Mouse (Mus musculus) stomach, postnatal 0 days (tissue): ENCODE data around the gene Senp5. TPM values are rescaled to one million over a fixed set of nuclear protein-coding genes. Genes with fewer than 3 reads are reported as not detected.

Source experiments
- ATAC-seq: fragments of 200-750 bp; cut with Nextera tagmentation; 2 replicates; pipeline ENCODE4 v1.8.0; 2017; ENCODE audit not compliant: low FRiP score, low TSS enrichment
- DNase-seq: peaks from one replicate; pipeline ENCODE4 v3.0.0-alpha.2; 2016; ENCODE audit warnings: low spot score
- H3K27ac ChIP-seq: fragments of 300-500 bp; sonication (generic); replicated peaks from 2 replicates; pipeline ENCODE4 v1.5.1; 2014; ENCODE audit warnings: mild to moderate bottlenecking, control low read depth
- H3K27me3 ChIP-seq: fragments of 300-500 bp; sonication (generic); 2 replicates; pipeline ENCODE4 v1.6.1; 2014; ENCODE audit warnings: low read length; ENCODE audit not compliant: control insufficient read depth, insufficient read depth
- H3K36me3 ChIP-seq: fragments of 300-500 bp; sonication (generic); 2 replicates; pipeline ENCODE4 v1.6.1; 2014; ENCODE audit warnings: low read length, mixed read lengths; ENCODE audit not compliant: control insufficient read depth, insufficient read depth
- H3K4me1 ChIP-seq: fragments of 300-500 bp; sonication (generic); replicated peaks from 2 replicates; pipeline ENCODE4 v1.6.1; 2014; ENCODE audit warnings: antibody characterized with exemption; ENCODE audit not compliant: control insufficient read depth, insufficient read depth
- H3K4me2 ChIP-seq: fragments of 300-500 bp; sonication (generic); replicated peaks from 2 replicates; pipeline ENCODE4 v1.6.1; 2014; ENCODE audit warnings: low read depth, mild to moderate bottlenecking, control low read depth, moderate library complexity
- H3K4me3 ChIP-seq: fragments of 300-500 bp; sonication (generic); 2 replicates; pipeline ENCODE4 v1.5.1; 2014; ENCODE audit warnings: low read depth, low read length, control low read depth
- H3K9ac ChIP-seq: fragments of 300-500 bp; sonication (generic); 2 replicates; pipeline ENCODE4 v1.6.1; 2014; ENCODE audit warnings: mild to moderate bottlenecking, low read length, control low read depth, mixed read lengths
- H3K9me3 ChIP-seq: fragments of 300-500 bp; sonication (generic); 2 replicates; pipeline ENCODE4 v1.6.1; 2016; ENCODE audit warnings: low read length; ENCODE audit not compliant: control insufficient read depth
- CTCF ChIP-seq: IDR thresholded peaks from 2 replicates; pipeline ENCODE4 v1.5.1; 2016; ENCODE audit warnings: antibody characterized with exemption, low read depth, mild to moderate bottlenecking, moderate library complexity
- EP300 ChIP-seq: optimal IDR thresholded peaks from 2 replicates; pipeline ENCODE3; 2016; ENCODE audit warnings: antibody characterized with exemption
- WGBS: fragments of 180-500 bp; shearing (Covaris S2); extraction: QIAGEN DNeasy Blood & Tissue Kit; methylation state at CpG from one replicate; pipeline ENCODE4 v1.1.7; 2014; 5-methylcytosine and 5-hydroxymethylcytosine counted together
- polyA plus RNA-seq: library from polyadenylated mRNA; unstranded; fragments of >200 nt; fragmentation: Nextera tagmentation; extraction: Ambion mirVana; gene quantifications from 2 replicates; pipeline ENCODE4 v1.2.1, GENCODE M21; 2015

The Senp5 gene
- polyA plus RNA-seq, 1 experiment from 2014 or later, result 5.4 TPM

DNA sequence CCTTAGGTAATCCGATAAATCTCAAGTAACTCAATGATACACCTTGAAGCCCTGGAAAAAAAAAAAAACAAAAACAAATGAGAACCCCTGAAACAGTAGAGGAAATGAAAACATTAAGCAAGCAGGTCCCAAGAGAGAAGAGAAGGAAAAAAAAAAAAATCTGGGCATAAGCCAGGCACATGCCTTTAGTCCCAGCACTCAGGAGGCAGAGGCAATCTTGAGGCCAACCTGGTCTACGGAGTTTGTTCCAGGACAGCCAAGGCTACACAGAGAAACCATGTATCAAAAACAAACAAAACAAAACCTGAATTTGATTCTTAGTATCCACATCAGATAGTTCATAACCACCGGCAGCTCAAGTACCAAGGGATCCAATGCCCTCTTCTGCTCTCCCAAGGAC, 1.6 kb upstream of the Senp5 start:
- no peak overlapping the region for H3K27ac ChIP-seq
- no peak overlapping the region for H3K9ac ChIP-seq
- ATAC-seq, result no peak
- WGBS, result 93% methylated on average over 3 of the region's 3 CpGs
- H3K4me1 ChIP-seq, result peaks cover 7% of the 10 kb centered on the region; the same call in 1 of the 2 replicates
- H3K36me3 ChIP-seq, result no peaks in the 10 kb centered on the region
- no peaks in the 10 kb centered on the region for H3K9me3 ChIP-seq
- DNase-seq, result no peak
- no peak overlapping the region for H3K4me3 ChIP-seq
- TF ChIP-seq EP300 (no peak), CTCF (no peak)
- no peaks in the 10 kb centered on the region for H3K27me3 ChIP-seq
- H3K4me2 ChIP-seq, result no peak overlapping the region

DNA sequence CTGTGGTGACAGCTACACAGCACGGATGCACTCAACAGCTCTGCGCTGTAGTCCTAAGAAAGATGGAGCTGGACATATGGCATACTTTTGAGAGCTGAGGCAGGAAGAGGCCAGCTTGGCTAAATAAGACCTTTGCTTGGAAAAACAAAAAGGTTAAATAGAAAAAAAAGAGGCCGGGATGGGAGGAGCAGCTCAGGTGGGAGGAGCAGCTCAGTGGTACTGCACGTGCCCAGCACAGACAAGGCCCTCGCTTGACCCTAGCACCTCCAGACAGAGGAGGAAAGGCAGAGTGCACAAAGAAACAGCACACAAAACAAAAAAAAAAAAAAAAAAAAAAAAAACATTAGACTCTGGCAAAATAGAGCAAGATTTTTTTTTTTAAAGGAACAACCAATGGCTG, 6.7 kb downstream of the Senp5 start:
- no peak overlapping the region for H3K4me2 ChIP-seq
- no peak for ATAC-seq

DNA sequence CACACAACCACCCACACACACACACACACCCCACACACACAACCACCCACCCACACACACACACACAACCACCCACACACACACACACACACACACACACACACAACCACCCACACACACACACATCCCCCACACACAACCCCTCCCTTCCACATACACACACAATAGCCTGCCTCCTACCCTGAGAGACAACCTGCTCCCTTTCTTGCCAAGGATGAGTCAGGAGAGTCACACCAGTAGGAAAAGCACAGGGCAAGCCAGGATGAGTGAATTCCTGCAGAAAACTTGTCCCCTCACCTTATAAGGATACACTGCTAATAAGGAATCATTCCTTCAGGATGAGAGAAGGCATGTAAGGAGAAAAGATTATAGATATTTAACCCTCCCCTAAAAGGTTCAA, 9.1 kb downstream of the Senp5 start:
- Histone ChIP-seq H3K9me3 (no peaks in the 10 kb centered on the region), H3K4me3 (no peak overlapping the region), H3K4me2 (no peak overlapping the region), H3K36me3 (peaks cover 6% of the 10 kb centered on the region; the same call in 1 of the 2 replicates), H3K9ac (no peak overlapping the region), H3K27me3 (no peaks in the 10 kb centered on the region), H3K4me1 (no peaks in the 10 kb centered on the region), H3K27ac (no peak overlapping the region)
- TF ChIP-seq EP300 (no peak), CTCF (no peak)
- DNase-seq (no peak), ATAC-seq (no peak)

More for the DNA sequence above, 6.7 kb downstream of the Senp5 start:
- Histone ChIP-seq H3K27ac (no peak overlapping the region), H3K9ac (no peak overlapping the region), H3K4me3 (no peak overlapping the region), H3K36me3 (no peaks in the 10 kb centered on the region; the same call in 1 of the 2 replicates), H3K27me3 (no peaks in the 10 kb centered on the region), H3K9me3 (no peaks in the 10 kb centered on the region), H3K4me1 (no peaks in the 10 kb centered on the region)
- no peak for DNase-seq
- WGBS, result 76% methylated on average over 5 of the region's 5 CpGs
- no peak for TF ChIP-seq CTCF
- no peak for TF ChIP-seq EP300

DNA sequence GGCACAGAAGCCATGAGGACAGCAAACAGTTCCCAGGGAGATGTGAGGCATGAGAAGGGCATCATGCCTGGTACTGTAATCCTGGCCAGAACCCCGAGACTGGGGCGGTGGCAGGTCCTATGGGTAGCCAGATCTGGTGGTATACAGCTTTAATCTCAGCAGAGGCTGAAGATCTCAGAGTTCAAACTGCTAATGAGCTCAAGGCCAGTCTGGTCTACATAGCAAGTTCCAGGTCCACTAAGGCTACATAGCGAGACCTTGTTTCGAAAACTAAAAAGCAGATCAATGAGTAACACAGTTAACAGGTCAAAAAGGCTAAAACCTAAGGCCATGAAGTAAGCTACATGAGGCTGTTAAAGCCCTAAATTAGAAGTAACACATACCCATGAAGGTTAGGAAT, 9.9 kb downstream of the Senp5 start:
- 94% methylated on average over 4 of the region's 4 CpGs for WGBS
- no peak overlapping the region for H3K9ac ChIP-seq
- H3K27ac ChIP-seq, result no peak overlapping the region

GRCm38 (mm10) chr16:31992039-31992438, 11.0 kb downstream of the Senp5 start:
- H3K9me3 ChIP-seq, result no peaks in the 10 kb centered on the region
- H3K27ac ChIP-seq, result no peak overlapping the region
- H3K27me3 ChIP-seq, result no peaks in the 10 kb centered on the region
- H3K4me2 ChIP-seq, result no peak overlapping the region
- 47% methylated on average over 1 of the region's 1 CpGs for WGBS
- no peak overlapping the region for H3K4me3 ChIP-seq
- H3K4me1 ChIP-seq, result no peaks in the 10 kb centered on the region
- H3K9ac ChIP-seq, result no peak overlapping the region
- TF ChIP-seq CTCF, result peak; percentile 38; the same call in 1 of the 2 replicates
- TF ChIP-seq EP300, result no peak
- peaks cover 6% of the 10 kb centered on the region; the same call in 1 of the 2 replicates for H3K36me3 ChIP-seq
- DNase-seq (no peak), ATAC-seq (no peak)

More for the DNA sequence above, 9.9 kb downstream of the Senp5 start:
- ATAC-seq, result no peak
- H3K4me3 ChIP-seq, result no peak overlapping the region
- DNase-seq, result no peak
- H3K36me3 ChIP-seq, result peaks cover 6% of the 10 kb centered on the region; the same call in 1 of the 2 replicates
- H3K27me3 ChIP-seq, result no peaks in the 10 kb centered on the region
- H3K9me3 ChIP-seq, result no peaks in the 10 kb centered on the region
- H3K4me1 ChIP-seq, result no peaks in the 10 kb centered on the region
- no peak overlapping the region for H3K4me2 ChIP-seq
- TF ChIP-seq EP300, result no peak

DNA sequence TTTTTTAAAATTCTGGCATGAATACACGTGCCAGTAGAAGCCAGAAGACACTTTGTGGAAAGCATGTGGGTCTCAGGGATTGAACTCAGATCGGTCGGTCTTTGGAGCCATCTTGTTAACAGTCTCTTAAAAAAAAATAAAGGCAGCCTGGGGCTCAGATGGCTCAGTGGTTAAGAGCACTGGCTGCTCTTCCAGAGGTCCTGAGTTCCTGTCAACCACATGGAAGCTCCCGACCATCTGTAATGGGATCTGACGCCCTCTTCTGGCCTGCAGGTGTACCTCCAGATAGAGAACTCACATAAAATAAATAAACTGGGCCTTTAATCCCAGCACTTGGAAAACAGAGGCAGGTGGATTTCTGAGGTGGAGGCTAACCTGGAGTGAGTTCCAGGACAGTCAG, 22.1 kb downstream of the Senp5 start:
- Histone ChIP-seq H3K9ac (no peak overlapping the region), H3K9me3 (no peaks in the 10 kb centered on the region), H3K36me3 (no peaks in the 10 kb centered on the region; the same call in 1 of the 2 replicates), H3K4me3 (no peak overlapping the region), H3K4me2 (no peak overlapping the region), H3K27ac (no peak overlapping the region), H3K27me3 (no peaks in the 10 kb centered on the region), H3K4me1 (no peaks in the 10 kb centered on the region)
- DNase-seq, result no peak
- no peak for TF ChIP-seq CTCF
- no peak for TF ChIP-seq EP300
- ATAC-seq, result no peak
- WGBS, result 85% methylated on average over 5 of the region's 5 CpGs
